Mouse (Mus musculus) embryo, embryonic 11 days (tissue): ENCODE measurements around the gene Ssc4d.

Experiments
- DNase-seq: peaks from one replicate; pipeline ENCODE4 v3.0.0-alpha.2; 2015

Ssc4d gene

GRCm38 (mm10) chr5:135975893-135976668, 1.8 kb upstream of the Ssc4d start:
- DNase-seq: no peak

- DNase-seq: no peak
Observed at GRCm38 (mm10) chr5:135971876-135972275, 2.5 kb downstream of the Ssc4d start.

GRCm38 (mm10) chr5:135970247-135970646, 4.1 kb downstream of the Ssc4d start:
- DNase-seq: no peak

GRCm38 (mm10) chr5:135968781-135969180, 5.5 kb downstream of the Ssc4d start:
- peak; percentile 45 for DNase-seq

DNA sequence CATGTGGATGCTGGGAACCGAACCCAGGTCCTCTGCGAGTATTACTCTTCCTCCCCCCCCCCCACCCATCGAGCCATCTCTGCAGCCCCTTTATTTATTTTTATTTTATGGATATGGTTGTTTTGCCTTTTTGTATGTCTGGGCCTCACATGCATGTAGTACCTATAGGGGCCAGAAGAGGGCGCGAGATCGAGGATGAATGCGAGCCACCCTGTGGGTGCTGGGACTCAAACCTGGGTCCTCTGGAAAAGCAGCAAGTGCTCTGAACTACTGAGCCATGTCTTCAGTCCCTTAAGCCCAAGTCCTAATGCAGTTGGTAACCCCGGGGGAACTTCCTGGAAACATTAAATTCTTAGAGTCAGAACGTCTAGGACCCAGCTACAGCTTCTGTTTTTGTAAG, 7.5 kb downstream of the Ssc4d start:
- no peak for DNase-seq

DNA sequence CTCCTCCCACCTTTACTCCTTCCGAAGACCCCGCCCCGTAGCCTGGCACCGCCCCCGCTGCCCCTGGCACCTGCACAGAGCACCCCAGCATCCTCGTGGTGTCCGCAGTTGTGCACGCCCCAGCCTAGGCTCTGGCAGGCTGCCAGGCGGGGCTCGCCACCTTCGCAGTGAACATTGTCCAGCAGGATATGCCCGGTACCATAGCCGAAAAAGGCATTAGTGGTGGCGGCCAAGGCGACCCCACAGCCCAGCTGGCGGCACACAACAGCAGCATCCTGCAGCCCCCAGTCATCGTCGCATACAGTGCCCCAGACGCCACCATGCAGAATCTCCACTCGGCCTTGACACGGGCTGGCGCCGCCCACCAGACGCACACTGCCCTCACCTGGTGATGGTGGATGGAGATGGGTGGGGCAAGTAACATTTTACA, 8.8 kb downstream of the Ssc4d start:
- DNase-seq: peak; percentile 7

GRCm38 (mm10) chr5:135963280-135963627, 11.1 kb downstream of the Ssc4d start:
- no peak for DNase-seq

GRCm38 (mm10) chr5:135962492-135963279, 11.6 kb downstream of the Ssc4d start:
- DNase-seq: peak; percentile 99

DNA sequence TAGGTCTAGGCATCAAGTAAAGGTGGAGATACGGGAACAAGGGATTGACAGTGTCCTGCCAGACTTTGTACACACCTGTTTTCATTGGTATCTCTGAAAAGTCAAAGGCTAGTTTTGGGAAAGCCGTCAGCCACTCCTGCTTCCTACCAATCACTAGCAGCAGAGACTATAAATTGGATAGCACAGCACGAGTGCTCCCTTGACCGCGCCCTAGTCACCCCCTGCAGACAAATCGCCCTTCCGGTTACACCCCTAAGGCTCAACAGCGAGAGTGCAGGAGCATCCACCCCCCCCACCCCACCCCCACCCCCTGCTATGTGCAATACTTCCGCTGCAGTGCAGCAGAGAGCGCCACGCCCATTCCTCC, 12.2 kb downstream of the Ssc4d start:
- no peak for DNase-seq

GRCm38 (mm10) chr5:135960909-135961635, 13.3 kb downstream of the Ssc4d start:
- no peak for DNase-seq

DNA sequence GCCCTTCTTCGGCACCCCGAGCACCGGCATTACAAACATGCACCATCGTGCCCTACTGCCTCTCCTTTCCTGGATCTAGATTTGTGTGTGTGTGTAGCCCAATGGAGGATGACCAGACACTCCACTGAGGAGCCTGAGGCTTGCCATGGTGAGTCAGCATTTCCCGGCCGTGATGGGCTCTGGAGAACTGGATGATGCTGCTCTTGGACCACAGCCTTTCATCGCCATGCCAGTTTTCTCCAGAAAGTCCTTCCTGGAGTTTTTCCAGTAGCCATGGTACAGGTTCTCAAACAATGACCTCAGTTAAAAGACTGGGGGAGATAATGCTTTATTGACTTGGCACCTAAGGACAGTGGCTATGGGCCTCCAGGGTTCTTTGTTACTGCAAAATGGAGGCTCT, 14.4 kb downstream of the Ssc4d start:
- DNase-seq: no peak

- DNase-seq: no peak
Observed at GRCm38 (mm10) chr5:135958367-135958766, 16.0 kb downstream of the Ssc4d start.

GRCm38 (mm10) chr5:135957207-135957974, 16.9 kb downstream of the Ssc4d start:
- DNase-seq: peak; percentile 97

DNA sequence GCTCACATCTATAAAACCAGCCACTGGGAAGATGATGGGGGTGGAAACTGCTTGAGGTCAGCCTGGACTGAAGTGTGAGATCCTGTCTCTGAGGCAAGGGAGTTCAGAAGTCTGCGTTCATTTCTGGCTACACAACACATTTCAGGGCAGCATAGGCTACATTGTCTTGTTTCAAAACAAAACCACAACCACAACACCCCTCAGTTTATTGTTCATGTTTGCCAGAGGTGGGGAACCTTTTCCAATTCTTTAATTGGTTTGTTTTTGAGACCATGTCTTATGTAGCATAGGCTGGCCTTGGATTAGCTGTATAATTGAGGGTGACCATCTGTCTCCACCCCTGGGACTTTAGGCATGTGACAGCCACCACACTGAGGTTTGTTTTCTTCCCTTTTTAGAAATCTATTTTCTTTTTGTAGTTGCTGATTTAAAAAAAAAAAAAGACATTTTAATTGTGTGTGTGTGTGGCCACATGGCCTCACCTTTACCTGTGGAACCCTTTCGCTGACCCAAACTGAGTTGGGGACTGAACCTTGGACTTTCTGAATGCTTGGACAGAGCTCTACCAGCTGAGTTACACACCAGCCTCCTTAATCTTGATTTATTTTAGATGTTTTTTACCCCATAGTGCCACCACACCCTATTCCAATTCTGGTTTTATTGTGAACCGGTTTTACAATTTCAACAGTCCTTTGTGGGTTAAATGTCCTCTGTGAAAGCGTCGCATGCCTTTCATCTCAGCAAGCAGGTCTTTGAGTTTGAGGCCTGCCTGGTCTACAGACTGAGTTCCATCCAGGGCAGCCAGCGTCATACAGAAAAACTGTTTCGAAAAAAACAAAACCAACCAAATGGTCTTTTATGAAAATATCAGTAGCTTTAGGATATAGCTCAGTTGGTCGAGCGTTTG, 17.8 kb downstream of the Ssc4d start:
- peak; percentile 5 for DNase-seq

DNA sequence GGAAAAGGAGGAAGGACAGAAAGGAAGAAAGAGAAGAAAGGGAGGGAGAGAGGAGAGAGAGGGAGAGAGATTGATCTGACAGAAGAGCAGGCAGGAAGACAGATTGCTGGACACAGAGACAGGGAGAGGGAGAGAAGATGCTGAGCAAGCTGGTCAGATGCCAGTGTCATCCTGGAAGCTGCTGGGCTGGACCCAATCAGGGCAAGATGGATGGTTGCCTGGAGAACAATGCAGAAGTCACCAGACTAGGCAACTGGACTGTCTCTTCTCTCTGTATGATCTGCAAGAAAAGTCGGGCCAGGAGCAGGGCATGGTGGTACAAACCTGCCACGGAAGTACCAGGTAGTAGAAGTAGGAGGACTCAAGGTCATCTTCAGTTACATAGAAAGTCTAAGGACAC, 21.5 kb downstream of the Ssc4d start:
- no peak for DNase-seq

DNA sequence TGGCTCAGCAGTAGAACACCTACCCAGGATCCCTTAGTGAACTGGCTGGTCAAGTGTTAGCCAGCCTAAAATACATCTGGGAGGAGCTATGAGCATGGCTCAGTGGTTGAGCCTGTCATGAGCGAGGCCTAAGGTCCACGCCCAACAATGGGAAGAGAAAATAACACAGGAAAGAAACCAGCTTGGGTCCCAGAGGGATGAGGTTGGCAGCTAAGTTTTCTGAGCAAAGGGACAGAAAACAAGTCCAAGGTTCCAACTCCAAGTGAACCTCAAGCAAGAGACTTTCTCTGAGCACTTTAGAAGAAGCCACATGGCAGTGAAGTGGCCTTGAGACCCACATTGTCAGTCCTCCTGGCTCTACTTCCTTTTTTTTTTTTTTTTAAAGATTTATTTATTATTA, 22.7 kb downstream of the Ssc4d start:
- no peak for DNase-seq

- no peak for DNase-seq
Observed at GRCm38 (mm10) chr5:135950710-135951412, 23.5 kb downstream of the Ssc4d start.

DNA sequence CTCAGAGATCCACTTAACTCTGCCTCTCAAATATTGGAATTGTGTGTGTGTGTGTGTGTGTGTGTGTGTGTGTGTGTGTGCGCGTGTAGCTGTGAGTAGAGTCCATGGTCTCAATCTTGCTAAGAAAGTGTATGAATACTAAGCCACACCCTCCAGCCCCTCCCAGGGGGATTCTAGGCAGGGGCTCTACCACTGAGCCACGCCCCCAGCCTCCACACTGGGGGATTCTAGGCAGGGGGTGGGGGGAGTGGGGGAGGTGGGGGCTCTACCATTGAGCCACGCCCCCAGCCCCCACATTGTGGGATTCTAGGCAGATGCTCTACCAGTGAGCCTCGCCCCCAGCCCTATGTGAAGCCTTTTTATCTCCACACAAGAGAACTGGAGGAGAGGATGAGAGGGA, 27.7 kb downstream of the Ssc4d start:
- no peak for DNase-seq

- no peak for DNase-seq
Observed at GRCm38 (mm10) chr5:135945916-135946408, 28.4 kb downstream of the Ssc4d start.

- DNase-seq: no peak
Observed at GRCm38 (mm10) chr5:135942710-135943109, 31.6 kb downstream of the Ssc4d start.

DNA sequence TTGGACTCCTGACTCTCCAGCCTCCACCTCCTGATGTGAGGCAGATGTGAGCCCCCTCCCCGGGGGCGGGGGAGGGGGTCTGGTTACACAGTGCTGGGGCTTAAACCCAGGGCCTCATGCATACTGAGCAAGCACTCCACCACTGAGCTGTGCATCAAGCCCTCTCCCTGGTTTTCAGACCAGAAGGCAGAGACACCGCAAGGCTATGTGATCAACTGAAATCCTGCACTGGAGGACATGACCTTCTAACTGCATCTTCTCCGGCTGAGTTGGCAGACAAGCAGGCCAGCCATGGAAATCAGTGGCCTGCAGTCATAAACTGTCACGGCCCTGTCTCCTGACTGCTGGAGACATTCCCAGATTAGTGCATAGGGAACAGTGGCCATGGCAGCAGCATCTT, 33.7 kb downstream of the Ssc4d start:
- DNase-seq: no peak
